Mouse (Mus musculus) retina, postnatal 1 day (tissue): ENCODE measurements at regions not wholly inside any gene's neighbourhood (a gene's known extent, or its start where the extent isn't known, plus 50 kb on each side); places are given as distances from the start of the nearest gene placed in this dataset.
A peak's percentile ranks its signal among the peaks of the same experiment; 100 is the strongest.
"Not testable (repeated sequence)": the region's sequence is repeated elsewhere in the genome, so short reads cannot be mapped to it uniquely, and the experiment has no call there.

Experiments
- DNase-seq: peaks from one replicate; pipeline ENCODE4 v3.0.0-alpha.2; 2012

DNA sequence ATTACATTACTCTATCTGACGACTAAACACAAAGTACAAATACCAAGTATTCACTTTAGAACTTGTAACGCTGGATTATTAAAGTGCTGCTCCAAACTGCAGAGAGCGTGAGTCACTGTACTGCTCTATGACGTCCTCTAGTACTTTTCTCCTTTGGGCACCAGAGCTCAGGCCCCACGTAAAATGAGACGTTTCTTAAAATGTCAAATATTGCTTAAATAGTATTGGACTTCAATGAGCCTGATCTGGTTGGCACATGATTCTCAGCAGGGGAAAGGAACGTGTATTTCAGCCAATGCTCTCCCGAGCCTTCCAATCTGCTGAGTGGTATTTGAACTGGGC, 175.8 kb upstream of the Klf14 start:
- DNase-seq = no peak

DNA sequence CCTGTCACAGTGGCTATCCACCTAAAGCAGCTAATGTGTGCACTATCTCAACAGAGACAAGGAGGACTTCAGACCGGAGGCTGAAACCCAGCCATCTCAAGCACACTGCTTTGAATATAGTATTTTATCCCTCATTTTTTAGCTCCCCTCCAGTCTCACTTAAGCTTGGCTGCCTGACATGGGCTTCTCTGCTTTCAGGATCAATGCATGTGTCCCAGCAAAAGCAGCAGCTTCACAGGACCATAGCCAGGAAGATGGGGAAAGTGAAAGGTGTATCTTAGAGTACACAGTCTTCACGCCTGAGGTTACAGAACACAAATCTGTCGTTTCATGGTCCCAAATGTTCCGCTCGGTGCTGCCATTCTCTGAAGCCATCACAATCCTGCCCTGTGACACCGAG, 176.7 kb upstream of the Klf14 start:
- no peak for DNase-seq

DNA sequence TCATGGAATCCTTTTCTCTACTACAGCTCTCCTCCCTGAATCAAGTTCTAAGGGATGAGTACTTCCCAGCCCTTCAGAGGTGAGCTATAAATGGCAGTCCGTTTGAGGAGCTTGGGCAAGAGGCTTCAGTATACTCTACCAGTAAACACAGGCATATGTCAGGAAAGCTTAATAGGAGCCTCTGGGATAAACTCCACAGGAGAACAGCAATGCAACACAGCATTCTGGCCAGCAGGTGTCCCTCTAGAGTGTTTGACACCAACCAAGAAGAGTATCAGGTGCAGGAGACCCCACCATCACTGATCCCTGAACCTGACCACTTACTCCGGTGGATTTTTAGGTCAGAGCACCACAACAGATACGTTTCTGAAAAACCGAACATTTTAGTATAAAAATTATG, 178.0 kb upstream of the Klf14 start:
- DNase-seq = peak; percentile 64

DNA sequence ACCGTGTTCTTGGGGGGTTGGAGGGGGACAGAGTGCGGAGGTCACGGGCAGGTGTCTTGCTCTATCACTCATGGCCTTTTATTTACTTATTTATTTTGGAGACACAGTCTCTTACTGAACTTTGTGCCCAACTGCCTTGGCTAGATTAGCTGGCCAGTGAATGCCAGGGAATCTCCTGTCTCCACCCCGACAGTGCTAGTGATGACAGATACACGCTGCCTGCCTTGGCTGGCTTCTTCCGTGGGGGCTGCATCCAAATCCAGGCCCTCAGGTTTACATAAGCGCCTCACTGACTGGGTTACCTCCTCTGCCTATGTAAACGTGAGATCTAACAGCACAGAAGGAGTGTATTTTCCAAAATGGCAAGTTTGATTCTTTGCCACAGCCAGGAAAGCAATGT, 178.5 kb upstream of the Klf14 start:
- DNase-seq = no peak

DNA sequence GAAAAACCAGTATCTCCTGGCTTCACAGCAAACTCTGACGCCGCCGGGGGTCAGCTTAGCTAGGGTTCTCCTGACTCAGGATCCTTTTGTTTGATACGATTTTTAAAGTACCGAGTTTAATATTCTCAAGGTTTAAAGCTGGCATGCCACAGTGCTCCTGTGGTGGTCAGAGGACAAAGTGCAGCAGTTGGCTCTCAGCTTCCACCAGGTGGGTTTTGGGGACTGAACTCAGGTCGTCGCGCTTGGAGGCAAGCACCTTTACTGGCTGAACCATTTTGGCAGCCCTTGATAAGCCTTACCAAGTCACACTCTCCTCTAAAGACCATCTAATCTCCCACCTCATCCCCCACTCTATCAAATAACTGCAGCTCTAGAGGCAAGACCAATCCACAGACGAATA, 181.1 kb upstream of the Klf14 start:
- no peak for DNase-seq

DNA sequence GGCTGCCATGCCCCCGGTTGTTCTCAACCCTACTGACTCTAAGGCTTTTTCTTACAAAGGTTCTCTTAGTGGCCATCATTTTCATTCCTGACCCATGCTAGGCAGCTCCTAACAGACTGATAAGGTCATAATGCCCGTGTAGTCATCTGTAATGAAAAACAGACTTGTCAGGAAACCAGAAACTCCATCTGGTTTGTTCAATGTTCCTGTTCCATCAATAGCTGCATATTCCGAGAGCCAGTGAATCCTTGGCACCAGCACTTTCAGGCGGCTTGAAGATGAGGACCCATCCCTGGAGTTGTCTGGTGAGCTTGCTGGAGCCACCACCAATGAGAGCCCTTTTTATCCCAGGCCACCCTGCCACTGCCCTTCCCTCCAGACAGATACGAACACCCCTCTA, 181.7 kb upstream of the Klf14 start:
- no peak for DNase-seq

DNA sequence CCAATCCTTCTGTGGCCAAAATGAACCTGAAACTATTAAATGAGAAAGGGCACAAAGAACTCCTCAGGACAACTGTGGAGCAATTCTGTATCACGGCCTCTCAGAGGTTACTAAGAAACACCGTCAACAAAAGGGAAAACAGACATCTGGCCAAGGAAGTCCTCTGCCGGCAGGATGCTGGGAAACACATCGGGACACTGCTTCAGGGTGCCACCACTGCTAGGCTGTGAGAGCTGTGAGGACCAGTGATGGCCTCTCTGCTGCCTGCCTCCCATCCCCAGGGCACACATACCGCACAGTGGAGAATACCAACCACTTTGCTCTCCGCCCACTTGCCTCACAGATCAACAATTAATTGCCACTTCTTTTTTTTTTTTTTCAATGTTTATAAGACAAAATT, 182.6 kb upstream of the Klf14 start:
- no peak for DNase-seq

DNA sequence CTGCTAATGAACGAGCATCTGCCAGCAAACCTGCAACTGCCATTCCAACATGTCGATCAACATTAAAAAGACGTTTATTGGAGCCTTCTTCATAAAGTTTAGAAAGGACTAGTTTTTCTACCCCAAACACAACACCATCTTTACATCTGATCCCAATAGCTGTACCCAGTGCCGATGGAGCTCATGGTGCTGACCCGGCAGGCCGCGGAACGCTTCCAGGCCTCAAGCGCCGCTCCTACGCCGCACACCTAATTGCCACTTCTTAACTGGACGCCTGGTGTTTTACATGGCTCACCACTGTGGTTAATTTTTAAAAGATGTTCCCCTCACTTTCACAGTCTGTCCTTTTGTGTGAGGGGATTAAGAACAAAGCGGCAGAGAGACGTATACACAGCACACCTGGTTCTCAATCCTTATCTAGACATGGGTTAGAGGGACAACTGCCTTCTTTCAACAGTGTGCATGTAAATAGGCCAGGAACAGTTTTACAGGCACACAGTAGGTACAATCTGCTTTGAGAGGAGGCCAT, 183.7 kb upstream of the Klf14 start:
- not testable (repeated sequence) for DNase-seq

DNA sequence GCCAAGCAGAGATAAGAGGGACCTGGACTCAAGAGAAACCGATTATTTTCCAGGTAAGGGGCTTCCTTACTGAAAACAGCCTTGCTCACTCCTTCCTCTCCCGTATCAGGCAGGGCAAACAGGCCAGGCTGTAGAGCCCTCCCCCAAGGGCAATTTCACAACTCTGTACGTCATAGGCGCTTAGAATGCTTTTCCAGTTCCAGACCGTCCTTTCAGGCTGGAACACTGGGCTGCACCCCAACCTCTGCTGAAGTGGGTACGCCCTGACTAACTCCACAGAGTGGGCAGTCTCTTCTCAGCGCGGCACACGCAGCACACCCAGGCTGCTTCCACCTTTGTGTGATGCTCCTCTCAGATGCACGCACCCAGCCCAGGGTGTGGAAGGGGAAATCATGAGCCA, 186.8 kb upstream of the Klf14 start:
- no peak for DNase-seq

DNA sequence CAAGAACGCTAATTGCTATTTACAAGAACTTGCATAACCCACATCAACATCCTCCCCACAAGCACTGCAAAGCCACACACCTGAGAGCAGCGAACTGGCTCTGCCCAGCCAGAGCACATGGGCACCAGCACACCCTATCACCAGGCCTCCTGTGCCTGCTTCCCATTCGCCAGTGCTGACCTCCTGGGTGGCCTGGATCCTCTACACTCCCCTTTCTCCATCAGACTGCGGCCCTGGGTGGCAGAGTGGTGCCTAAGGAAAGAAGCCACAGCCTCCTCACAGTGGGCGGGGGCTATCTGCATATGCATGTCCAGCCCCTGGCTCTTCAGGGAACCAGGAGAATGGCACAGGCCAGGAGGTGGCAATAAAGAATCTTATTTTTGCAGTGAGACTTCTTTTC, 187.9 kb upstream of the Klf14 start:
- no peak for DNase-seq

DNA sequence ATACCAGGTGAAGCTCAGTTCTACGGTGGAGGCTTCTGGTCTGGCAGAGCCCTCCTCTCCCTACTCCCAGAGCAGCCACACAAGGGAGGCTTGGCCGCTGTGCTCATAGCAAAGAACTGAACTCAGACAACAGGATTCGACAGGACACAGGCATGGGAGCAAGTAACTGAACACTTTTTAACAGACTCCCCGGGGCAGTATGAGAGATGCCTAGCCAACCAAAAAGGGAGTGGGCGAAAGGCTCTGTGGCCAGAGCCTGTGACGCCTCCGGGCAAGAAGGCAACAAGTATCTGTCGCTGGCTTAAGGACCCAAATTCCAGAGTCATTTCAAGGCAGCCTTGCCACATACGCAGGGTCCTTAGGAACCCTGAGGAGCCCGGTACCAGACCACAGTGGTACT, 188.8 kb upstream of the Klf14 start:
- no peak for DNase-seq

DNA sequence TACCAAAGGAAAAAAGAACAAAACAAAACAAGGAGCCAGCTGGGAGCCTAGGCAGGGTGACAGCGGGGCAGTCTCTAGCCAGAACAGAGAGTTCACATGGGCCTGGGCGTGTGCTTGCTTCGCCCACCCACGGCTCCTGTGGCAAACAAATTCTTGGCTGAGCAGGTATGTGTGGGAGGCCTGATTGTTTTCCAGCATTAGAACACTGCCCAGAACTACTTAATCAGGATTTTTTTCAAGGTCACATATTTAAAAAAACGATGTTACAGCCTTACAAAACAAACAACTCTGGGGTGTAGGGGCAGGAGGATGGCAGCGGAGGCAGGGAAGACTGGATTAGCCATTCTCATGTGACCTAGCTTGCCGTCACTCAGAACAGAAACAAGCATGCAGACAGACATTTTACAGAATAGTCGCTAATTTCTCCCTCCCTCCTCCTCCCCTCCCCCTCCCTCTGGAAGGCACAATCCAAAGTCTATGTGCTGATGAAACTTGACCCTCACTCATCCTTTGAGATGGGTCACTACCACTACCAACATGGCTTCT, 189.5 kb upstream of the Klf14 start:
- no peak for DNase-seq

DNA sequence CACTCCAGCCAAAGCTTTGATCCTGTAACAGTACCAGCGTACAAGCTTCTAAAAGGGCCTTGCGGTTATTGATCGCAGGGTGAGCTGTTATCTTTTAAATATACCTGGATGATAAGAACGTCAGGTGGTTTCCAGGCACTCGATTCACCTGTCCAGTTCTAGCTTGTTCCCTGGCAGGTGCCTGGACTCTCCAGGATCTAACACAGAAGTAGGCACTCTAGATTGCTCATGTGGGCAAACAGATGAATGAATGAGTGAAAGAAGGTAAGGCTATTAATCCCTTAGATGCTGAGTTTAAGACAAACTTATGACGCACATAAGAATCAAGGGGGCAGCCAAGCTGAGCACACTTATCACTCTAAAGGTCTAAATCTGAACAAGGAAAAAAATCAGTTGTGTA, 190.3 kb upstream of the Klf14 start:
- no peak for DNase-seq

DNA sequence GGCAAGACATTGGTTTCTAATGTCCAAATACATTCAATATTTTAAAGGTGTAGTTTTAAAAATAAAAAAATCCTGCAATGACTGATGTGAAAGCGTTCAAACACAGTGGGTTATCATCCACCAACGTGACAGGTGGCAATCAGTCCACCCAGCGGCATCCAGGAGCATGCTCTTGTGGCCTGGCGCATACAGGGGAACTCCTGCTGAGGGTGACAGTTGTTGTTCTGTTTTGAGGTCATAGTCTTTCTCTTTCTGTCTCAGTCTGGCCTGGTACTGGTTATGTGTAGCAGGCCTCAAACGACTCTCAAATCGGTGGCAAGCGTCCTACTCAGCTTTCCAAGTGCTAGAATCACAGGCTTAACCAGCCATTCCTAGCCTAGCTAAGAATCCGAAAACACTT, 191.5 kb upstream of the Klf14 start:
- DNase-seq = no peak

DNA sequence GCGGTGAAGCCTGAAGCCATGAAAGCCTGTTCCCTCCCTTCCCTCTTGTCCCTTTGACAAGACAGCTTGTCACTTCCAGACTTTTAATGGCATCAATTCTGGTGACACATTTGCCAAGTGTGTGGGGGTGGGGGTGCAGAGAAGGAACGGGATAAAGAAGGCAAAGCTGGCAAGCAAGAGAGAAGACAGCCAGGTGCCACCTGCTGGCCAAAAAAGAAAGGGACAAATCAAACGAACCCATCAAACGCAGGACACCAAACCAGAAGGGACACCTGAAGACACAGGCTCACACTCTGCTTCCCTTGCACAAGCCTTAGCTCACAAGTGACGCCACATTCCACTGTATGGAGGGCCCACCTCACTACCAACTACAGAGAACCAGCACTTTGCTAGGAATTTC, 197.0 kb upstream of the Klf14 start:
- peak; percentile 72 for DNase-seq

DNA sequence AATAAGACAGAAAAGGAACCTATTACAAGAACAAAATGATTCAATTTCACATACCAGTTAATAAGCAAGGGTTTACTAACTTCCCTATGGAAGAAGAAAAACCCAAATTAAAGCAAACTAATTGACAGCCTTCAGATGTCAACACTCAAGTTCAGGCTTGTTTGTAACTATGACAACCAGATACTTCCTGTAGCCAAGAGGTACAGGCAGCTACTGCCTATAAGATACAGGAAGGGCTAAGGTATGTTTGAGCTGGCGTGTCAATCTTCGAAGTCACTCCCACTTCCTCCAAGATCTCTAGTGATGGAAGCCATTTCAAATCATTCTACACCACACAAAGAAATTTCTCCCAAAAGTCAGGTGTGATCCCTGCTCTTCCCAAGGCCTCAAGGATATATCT, 198.1 kb upstream of the Klf14 start:
- DNase-seq = no peak

DNA sequence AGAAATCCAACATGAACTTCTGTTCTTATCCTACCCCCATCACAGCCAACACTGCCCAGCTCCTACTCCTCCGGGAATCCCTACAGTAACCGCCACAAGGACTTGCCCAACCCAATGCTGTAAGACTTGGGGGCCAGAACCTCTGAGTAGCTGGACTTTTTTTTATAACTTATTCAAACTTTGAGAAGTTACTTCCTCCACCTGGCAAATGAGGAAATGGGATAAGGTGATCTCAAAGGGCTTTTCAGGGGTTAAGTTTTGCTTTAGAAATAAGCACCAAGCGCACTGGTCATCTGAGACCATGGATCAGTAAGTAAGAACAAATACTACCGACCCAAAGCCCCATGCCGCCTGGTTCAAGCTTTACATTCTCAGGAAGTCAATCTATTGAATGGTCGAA, 198.6 kb upstream of the Klf14 start:
- DNase-seq = no peak

DNA sequence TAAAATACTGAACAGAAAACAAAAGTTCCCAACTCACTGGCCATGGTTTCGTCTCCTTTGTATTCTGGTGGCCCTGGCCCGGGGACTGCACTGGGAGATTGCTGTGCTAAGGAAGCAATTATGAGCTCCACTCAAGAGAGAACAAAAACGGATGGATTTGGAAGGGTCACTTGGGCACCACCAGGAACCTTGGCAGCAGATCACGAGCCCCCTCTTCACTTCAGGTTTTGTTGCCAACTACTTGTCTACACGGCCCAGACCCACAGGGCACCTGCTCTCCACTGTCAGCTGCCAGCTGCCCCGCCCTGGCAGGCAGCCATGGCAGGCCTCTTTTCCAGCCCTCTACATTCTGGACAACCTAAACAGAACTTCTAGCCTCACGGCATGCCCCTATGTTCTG, 199.8 kb upstream of the Klf14 start:
- no peak for DNase-seq

DNA sequence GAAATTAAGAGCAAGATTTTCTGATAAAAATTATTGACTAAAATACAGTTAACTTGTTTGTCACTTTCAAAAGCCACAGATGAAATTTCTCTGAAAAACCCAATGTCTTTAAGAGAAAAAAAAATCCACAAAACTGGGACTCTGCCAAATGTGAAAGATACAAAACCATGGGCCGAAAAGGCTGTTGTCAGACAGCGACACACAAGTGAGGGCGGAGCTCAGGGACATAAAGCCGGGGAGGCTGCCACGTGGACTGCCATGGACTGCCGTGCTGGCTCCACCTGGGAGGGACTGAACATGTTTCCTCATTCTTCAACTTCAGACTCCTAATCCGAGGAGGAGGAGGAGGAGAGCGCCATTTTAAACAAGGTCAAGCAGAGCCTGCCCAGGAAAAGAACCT, 200.4 kb upstream of the Klf14 start:
- DNase-seq = no peak

DNA sequence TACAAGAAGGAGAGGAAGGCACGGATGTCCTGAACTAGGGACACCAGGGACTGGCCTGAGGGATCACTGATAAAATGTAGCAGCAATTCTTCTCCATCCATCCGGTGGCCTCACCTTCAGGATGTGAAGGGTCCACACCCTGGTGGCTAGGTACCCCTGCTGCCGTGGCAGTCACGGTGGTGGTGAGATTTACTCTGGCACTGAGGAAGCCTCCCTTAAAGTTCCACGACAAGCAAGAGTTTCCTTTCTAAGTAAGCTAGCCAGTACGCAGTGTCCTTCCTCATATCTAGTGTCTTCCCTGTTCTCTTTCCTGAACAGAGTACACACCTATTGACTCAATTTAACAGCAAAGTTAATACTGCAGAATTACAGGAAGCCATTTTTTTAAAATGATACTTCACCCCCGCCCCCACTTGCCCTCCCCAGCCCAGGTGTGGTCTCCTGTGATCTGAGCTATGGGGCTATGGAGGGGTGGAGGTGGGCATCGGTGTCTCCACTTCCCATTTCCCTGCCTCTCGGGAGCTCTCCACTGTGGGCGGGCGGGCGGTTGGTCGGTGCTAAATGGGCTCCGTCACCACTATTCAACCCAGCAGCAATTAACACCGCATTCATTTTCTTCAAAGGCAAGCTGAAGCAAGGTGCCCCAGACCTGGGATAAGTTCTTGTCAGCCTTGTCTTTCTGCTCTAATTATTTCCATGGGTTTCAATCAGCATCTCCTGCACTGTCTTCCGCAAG, 201.2 kb upstream of the Klf14 start:
- DNase-seq = no peak

DNA sequence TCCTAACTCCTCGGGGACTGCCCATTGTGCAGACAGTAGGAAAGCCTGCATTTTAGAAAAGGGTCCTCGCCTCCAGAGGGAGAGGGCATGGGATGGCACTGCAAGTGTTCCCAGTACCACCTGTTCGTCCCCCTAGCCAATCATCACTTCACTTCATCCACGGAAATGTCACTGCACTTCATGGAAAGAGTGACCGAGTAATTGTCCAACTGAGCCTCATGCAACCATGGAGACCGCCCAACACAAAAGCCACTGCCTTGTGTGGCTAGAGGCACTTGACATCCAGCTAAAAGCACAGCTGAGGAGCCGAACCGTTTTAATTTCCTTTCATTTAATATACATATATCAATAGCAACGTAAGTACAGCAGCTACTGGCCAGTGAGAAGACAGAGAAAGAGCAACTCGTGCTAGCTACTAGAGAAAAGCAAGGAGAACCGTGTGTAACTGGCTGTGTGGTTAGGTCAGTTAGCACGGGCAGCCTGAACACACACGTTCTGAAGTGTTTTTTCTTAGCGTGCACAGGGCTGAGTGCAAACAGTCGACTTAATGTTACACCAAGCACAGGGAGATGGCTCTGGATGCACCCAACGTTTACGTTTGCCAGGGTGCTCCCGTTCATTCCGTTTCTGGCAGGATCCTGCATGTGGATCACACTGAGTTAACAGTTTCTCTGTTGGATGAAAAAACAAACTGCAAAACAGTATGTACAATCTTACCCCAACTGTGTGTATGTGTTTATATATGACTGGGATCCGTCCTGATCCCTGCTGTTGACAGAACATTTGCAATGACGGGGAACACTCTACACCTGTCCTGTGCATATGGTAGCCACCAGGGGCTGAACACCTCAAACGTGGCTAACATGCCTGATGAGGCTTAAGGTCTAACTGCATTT, 202.8 kb upstream of the Klf14 start:
- DNase-seq = peak; percentile 21

DNA sequence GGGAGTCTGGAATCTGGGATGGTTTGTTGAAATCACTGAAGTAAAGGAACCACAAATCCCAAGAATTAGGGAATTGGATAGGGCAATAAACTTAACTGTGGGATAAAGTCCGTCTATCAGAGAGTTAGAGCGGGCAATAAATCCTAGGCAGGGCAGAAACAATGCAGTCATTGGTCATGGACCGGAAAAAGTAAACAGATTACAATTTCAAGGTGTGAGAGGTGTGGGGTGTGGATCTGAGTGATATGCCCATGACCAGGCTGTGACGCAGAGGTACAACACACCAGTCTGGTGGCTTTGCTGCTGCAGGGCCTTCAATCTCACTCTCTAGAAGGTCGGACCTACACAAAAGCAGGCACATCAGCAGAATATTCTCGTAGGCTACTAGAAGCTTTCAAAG, 206.1 kb upstream of the Klf14 start:
- DNase-seq = no peak

DNA sequence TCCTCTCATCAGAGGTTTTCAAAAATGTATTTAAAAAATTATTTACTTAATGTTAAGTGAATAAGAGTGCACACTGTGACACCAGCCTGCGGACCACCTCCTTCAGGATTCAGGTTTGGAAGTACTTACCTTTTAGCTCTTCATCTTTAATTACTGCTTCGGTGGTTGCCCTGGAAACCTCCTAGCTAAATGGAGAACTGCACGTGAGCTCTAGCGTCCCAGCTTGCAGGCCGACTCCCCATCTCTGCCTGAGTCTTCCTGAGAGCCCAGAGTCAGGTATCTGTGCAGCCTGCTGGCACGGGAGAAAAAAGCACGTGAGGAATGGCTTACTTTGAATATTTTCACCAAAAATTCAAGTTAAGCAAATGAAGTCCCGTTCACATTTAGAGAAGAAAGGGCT, 207.5 kb upstream of the Klf14 start:
- DNase-seq = no peak

DNA sequence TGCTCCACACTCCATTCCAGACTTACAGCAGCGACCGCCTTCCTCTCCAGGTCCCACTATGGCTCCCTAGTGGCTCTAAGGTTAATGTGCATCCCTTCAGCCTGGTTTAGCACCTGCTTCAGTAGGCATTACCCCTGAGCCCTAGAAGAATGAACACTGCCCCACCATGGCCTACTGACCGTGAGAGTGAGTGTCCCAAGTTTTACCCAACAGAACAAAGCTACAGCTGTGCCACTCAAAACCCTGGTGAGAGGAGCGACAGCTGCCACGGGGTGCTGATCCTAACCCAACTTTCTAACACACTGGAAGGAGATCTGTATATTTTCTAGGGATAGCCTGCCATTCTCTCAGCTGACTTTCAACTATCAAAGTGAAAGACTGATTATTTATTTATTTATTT, 208.9 kb upstream of the Klf14 start:
- DNase-seq = no peak
